Mouse (Mus musculus): ENCODE measurements around the gene Rap1a. TPM values are rescaled to one million over a fixed set of nuclear protein-coding genes. Genes with fewer than 3 reads are reported as not detected.

The Rap1a gene
- total RNA-seq, 2 experiments from 2014 or later: 101 to 103 TPM

DNA sequence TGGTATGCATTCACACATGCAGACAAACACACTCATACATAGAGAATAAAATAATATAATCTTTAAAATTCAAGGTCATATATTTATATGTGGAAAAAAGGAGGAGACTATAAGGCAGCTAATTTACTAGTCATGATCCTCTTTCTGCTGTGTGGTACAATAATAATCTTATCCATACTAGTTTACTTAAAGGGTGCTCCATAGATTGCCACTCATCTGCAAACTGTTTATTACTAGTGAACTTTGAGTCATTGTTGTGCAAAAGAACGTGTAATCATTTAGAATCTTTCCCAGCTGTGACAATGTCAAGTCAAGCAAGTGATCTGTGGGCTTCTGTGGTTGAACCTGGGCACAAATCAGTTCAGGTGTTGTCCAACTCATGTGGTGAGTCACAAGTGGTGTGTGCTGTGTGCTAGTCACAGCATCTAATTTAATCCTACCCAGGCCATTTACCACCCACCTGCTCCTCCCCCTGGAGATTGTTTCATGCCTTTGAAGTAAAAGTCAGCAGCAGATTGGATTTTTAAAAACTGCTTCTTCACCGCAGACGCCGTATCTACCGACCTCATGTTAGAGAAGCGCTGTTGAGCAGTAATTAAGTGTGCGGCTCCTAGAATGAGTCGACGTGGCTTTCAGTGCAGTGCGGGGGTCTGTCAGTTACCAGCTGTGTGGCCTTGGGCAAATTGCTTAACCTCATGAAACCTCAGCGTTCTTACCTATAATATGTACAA is 5.5 kb upstream of the Rap1a start:
- no peak for DNase-seq

DNA sequence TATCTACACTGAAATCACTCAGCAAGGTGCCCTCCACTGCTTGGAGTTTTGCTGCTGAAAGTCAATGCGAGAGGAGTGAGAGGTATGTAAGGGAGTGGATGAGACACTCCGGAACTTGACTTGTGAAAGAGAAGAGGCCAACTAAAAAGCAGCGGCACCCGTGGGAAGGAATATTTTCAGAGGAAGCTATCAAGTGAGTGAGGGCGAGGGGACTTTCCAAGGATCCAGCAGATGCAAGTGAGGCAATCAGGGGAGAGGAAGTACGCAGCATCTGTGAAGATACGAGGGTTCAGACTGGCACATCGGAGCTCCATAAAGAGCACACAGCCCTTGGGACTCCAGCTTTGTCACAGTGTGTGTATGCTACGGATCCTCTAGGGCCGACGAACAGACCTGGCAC is 2.5 kb upstream of the Rap1a start:
- no peak for DNase-seq

DNA sequence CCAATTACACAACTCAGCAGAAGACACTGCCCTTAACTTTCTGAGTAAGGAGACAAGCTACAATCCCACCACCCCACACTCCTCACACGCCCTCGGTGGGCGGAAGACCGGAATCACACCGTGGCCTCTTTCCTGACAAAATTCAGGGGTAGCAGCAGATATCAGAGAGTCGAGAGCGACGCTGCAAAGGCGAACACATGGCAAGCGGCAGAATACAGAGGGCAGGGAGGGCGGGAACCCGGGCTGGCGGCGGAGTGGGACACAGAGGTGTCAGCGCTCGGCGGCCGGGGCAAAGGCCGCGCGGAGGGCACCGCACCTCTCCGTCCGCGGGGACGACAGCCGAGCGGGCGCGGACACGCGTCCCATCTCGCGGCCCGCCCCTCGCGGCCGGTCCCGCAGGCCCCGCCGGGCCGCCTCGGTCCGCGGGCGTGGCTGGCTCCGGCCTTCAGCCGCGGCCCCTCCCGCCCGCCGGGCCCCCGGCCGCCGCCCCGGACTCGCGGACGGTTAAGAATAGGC is 403 bp downstream of the Rap1a start:
- DNase-seq: no peak

GRCm38 (mm10) chr3:105800156-105800674 is 921 bp downstream of the Rap1a start:
- DNase-seq: no peak

- no peak for DNase-seq
Measured at GRCm38 (mm10) chr3:105799375-105799774, 1.8 kb downstream of the Rap1a start.

DNA sequence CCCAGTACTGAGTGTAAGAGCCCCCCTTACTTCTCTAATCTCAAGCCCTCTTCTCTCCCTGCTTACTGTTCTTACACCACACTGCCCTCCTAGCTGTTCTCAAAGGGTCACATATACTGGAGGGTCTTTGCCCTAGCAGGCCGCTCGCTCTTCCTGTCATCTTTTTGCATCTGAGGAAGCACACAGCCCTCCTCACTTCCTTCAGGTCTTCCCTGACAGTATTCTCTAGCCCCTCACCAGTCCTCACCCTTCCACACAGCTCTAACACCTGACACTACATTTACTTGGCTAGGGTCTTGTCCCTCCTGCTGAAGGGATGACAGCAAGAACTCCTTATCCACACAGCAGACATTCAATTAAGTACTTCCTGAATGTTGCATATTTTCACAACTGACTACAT is 2.4 kb downstream of the Rap1a start:
- DNase-seq: no peak

DNA sequence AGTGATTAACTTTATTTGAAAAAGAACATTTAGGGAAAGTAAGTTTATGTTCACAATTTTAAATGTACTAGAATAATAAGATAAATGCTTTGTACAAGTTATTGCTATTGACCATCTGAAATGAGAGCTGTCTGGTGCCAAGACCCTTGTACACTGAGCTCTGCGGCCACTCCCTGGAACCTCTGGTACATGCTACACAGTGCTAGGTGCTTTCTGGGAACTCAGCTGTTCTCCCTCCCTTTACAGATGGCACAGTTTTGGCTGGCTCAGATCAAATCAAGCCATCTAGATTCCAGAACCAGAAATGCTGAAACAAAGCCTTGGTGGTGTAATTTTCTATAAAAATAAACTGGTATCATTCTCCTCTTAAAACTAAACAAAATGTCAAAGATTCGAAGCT is 3.7 kb downstream of the Rap1a start:
- no peak for DNase-seq

DNA sequence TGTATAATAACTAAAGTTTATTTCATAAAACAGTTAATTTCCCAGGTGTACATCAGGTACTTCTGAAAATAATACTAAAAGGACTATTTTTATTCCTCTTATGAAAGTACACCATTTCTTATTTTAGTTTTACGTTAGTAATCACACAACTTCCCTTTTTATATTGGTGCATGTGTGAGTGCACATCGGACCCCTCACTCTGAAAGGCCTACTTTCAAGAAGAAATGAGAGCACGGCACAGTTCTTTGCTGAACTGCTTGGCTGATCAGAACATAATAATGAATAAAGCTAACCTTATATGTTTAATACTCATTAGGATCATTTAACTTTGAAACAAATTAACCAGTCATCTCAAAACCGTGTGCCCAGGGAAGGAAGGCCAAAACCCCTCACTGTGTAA is 4.4 kb downstream of the Rap1a start:
- no peak for DNase-seq

- DNase-seq: no peak
Measured at GRCm38 (mm10) chr3:105794309-105794708, 6.8 kb downstream of the Rap1a start.

DNA sequence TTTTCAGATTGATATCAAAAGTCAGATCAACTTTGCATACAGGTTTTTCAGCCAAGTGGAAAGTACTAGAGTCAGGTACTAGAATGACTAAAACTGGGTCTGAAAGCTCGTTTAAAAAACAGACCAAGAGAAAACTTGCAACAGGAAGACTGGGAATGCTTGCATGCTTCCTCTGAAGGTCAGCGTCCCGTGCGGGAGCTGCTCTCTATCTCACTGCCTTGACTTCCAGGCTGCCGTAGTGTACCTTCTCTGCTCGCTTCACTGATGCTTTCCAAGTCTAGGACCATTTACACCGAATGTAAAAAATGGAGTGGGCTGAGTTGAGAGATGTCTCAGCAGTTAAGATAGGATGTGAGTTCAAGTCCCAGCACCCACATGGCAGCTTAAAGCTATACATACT is 8.8 kb downstream of the Rap1a start:
- DNase-seq: no peak

DNA sequence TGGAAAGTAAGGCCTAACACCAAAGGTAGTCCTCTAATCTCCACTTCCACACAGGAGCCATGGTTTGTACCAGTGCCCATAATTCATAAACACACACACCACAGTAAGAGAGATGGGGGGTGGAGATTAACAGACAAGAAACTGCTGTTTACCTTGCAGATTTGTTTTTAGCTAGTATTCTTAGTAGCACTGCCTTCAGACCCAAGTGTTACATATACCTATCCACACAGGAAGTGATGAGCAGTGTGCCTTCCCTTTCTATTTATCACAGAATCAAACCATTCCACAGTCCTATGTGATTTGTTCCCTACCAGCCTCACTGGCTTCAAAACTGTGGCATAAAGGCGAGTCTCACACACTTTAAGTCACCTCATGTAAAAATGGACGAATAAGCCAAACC is 10.0 kb downstream of the Rap1a start:
- DNase-seq: no peak

DNA sequence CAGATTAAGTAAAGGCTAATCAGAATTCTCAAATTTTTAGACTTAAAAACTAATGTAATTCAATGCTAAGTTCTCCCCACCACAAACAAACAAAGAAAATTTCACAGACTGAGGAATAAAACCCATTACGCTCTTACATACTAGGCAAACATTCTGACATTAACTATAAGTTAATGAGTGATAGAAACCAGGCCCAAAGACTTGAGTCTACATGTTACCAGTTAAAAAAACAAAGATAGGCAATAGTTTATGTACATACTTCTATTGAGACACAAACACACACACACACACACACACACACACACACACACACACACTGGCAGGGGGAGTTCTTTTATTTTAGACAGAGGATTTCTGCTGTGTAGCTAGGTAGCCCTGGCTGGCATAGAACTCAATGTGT is 10.8 kb downstream of the Rap1a start:
- no peak for DNase-seq

DNA sequence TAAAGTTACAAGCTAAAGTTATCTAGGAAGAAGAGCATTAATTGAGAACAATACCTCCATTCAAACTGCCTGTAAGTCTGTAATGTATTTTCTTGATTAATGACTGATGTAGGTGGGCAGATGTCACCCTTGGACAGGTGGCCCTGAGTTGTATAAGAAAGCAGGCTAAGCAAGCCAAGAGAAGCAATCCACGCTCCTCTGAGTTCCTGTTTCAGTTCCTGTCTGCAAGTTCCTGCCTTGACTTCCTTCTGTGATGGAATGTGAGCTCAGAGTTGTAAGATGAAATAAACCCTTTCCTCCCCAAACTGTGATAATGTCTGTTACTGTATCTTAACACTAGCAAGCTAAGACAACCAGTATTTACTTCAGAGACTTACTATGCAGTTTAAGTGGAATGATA is 11.4 kb downstream of the Rap1a start:
- DNase-seq: no peak

DNA sequence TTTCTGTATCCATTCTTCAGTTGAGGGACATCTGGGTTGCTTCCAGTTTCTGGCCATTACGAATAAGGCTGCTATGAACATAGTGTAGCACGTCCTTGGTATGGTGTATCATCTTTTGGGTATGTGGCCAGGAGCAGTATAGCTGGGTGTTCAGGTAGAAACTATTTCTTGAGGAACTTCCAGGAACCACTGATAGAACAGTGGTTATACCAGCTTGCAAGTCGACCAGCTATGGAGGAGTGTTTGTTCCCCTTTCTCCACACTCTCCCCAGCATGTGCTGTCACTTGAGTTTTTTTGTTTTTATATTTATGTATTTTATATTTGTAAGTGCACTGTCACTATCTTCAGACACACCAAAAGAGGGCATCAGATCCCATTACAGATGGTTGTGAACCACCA is 13.8 kb downstream of the Rap1a start:
- no peak for DNase-seq

GRCm38 (mm10) chr3:105785865-105786264 is 15.3 kb downstream of the Rap1a start:
- DNase-seq: no peak

DNA sequence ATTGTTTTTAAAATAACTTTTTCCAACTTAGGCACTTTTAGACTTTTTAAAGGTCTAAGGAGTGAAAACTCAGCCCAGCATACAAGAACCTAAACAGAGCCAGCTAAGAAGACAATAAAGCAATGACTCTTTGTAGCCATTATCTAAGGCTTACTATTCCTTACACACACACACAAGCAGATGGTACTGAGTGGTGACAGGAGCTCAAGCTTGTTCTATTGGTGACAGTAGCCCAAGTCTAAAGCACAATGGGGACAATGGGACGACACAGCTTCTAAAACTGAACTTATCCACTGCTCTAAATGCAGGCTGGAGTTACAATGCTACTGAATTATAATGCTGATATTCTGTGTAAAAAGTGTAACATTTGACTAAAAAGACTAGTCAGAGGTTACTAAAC is 17.3 kb downstream of the Rap1a start:
- DNase-seq: no peak

GRCm38 (mm10) chr3:105782406-105782805 is 18.7 kb downstream of the Rap1a start:
- DNase-seq: no peak

GRCm38 (mm10) chr3:105777997-105778396 is 23.1 kb downstream of the Rap1a start:
- DNase-seq: no peak

GRCm38 (mm10) chr3:105774496-105774895 is 26.6 kb downstream of the Rap1a start:
- DNase-seq: no peak

DNA sequence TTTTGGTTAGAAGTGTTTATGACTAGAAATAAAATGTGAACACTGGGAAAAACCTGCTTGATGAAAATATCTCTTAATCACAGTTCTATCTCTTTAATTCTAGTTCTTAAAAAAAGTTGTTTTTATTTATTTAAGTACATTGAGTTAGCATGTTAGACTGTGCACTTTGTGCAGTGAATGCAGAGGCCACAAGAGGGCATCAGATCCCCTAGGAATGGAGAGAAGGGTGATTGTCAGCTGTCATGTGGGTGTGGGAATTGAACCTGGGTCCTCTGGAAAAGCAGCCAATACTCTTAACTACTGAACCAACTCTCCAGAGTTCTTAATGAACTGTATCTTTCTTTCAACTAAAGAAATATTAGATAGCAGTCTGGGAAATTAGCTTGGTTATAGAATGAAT is 29.6 kb downstream of the Rap1a start:
- no peak for DNase-seq

GRCm38 (mm10) chr3:105770836-105771235 is 30.3 kb downstream of the Rap1a start:
- no peak for DNase-seq

DNA sequence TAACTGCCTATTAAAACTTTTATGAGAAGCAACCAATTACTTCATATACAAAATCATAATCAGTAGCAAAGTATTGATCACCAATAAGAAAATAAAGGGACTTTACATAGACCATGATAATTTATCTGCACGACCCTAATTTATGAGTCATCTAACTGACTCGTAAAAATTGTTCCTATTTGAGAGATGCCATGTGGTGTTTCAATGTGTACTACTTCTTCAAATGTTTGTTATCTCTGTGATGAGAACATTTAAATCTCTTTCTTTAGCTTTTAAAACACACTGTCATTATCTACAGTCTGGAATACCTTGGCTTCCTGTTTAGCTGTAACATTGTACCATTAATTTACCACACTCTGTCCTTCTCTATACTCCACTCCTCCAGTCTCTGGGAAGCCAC is 31.8 kb downstream of the Rap1a start:
- DNase-seq: no peak

- DNase-seq: no peak
Measured at GRCm38 (mm10) chr3:105768529-105768928, 32.6 kb downstream of the Rap1a start.

DNA sequence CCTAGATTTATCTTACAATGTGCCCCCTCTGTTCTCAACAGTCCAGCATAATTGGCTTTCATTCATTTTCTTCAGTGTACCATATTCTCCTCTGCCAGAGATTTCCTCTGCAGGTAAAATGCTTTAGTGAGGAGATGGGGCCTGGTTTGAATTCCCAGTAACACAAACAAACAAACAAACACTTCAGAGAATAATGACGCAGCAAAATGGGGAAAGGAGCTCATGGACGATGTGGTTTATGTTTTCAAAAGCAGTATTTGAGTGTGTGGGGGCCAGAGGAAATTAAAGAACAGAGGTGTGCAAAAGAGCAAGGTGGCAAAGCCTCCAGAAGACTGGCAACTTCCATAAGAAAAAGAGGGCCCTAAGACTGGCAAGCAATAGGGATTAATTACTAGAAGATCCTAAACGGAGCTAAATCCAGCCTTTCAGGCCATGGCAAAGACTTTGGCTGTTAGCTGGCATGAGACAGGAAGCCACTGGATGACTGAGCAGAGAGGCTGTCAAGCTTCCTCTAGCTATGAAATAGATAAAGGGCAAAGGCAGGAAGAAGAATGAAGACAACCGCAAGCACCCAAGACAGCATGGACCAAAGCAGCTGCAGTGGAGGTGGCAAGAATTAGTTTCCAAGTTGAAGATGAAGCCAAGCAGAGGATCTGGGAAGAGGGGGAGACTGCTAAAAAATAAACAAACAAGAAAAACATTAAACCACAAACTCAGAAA is 37.8 kb downstream of the Rap1a start:
- DNase-seq: no peak

All from layer of hippocampus, postnatal 36 days (tissue).